Mouse (Mus musculus) intestine, embryonic 14.5 days (tissue): ENCODE measurements at regions not wholly inside any gene's neighbourhood (a gene's known extent, or its start where the extent isn't known, plus 50 kb on each side); places are given as distances from the start of the nearest gene placed in this dataset.

Experiments
- ATAC-seq: fragments of 200-750 bp; cut with Nextera tagmentation; replicated peaks from 2 replicates; pipeline ENCODE4 v1.8.0; 2017; ENCODE audit warnings: low read depth, moderate number of reproducible peaks, moderate TSS enrichment, moderate library complexity; ENCODE audit not compliant: low FRiP score, low TSS enrichment
- DNase-seq: peaks from one replicate; pipeline ENCODE4 v3.0.0-alpha.2; 2018; ENCODE audit warnings: low spot score
- H3K27ac ChIP-seq: fragments of 300-500 bp; sonication (generic); 2 replicates; pipeline ENCODE4 v1.5.1; 2014; ENCODE audit warnings: low read depth, mild to moderate bottlenecking, control low read depth
- H3K27me3 ChIP-seq: fragments of 300-500 bp; sonication (generic); replicated peaks from 2 replicates; pipeline ENCODE4 v1.6.1; 2014; ENCODE audit warnings: low read length, control low read depth; ENCODE audit not compliant: control insufficient read depth, insufficient read depth
- H3K36me3 ChIP-seq: fragments of 300-500 bp; sonication (generic); 2 replicates; pipeline ENCODE4 v1.6.1; 2014; ENCODE audit warnings: low read length, control low read depth; ENCODE audit not compliant: control insufficient read depth, insufficient read depth
- H3K4me1 ChIP-seq: fragments of 300-500 bp; sonication (generic); replicated peaks from 2 replicates; pipeline ENCODE4 v1.6.1; 2014; ENCODE audit warnings: low read length, control low read depth, mixed read lengths; ENCODE audit not compliant: control insufficient read depth, insufficient read depth
- H3K4me2 ChIP-seq: fragments of 300-500 bp; sonication (generic); 2 replicates; pipeline ENCODE4 v1.6.1; 2014; ENCODE audit warnings: low read length
- H3K4me3 ChIP-seq: fragments of 300-500 bp; sonication (generic); 2 replicates; pipeline ENCODE4 v1.5.1; 2014; ENCODE audit warnings: low read depth, low read length, control low read depth, mixed read lengths
- H3K9ac ChIP-seq: fragments of 300-500 bp; sonication (generic); 2 replicates; pipeline ENCODE4 v1.6.1; 2014; ENCODE audit warnings: mild to moderate bottlenecking, low read length
- H3K9me3 ChIP-seq: fragments of 300-500 bp; sonication (generic); 2 replicates; pipeline ENCODE4 v1.6.1; 2016; ENCODE audit warnings: low read length, control low read depth; ENCODE audit not compliant: control insufficient read depth
- WGBS: fragments of 180-500 bp; shearing (Covaris S2); extraction: QIAGEN DNeasy Blood & Tissue Kit; methylation state at CpG from one replicate; pipeline ENCODE4 v1.1.7; 2014; 5-methylcytosine and 5-hydroxymethylcytosine counted together

DNA sequence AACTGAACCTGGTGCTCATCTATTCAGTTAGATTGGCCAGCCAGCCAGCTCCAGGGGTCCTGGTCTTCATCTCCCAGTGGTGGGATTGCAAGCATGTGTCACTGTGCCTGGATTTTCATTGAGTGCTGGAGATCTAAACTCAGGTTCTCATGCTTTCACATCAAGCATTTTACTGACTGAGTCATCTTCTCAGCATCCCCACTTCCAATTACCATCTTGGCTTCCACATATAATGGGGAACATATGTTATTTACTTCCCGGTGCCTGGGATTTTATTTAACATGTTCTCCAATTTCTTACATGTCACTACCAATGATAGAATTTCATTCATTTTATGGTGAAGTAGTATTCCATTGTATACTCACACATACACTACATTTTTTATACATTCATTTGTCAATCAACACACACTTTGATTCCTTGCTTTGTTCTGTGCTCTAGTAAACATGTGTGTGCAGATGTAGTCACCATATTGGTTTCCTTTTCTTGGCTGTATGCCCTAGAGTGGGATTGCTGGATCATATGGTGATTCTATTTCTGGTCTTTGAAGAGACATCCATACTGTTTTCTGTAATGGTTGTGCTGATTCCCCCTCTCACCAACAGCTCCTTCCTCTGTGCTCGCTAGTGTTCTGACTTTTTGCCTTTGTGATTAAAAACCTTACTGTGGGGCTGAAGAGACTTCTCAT is 986.0 kb downstream of the Synb start:
- H3K4me2 ChIP-seq, result no peak overlapping the region
- no peak overlapping the region for H3K4me3 ChIP-seq
- ATAC-seq, result no peak
- no peaks in the 10 kb centered on the region for H3K27me3 ChIP-seq
- DNase-seq, result no peak
- H3K36me3 ChIP-seq, result no peaks in the 10 kb centered on the region
- no peaks in the 10 kb centered on the region for H3K9me3 ChIP-seq
- WGBS, result 86% methylated on average over 2 of the region's 2 CpGs
- no peaks in the 10 kb centered on the region for H3K4me1 ChIP-seq
- H3K27ac ChIP-seq, result no peak overlapping the region
- H3K9ac ChIP-seq, result no peak overlapping the region

DNA sequence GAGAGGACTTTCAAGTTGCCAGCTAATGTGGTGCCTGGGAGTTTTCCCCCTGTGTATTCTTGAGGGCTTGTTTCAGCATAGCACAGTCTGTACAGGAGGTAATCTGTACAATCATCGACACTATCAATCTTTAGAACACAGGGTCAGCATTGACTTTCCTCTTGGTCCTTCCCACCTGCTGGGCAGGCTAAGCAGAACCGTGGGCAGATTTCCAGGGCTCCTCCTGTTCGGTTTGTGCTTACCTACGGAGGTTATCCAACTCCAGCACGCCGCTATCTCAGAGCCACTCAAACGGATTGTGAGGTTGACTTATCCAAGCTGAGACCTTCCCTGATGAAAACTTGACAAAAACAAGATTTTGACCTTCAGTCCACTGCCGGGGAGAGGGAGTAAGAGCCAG is 988.9 kb downstream of the Synb start:
- Histone ChIP-seq H3K9ac (no peak overlapping the region), H3K4me3 (no peak overlapping the region), H3K27me3 (no peaks in the 10 kb centered on the region), H3K4me2 (no peak overlapping the region), H3K36me3 (no peaks in the 10 kb centered on the region), H3K27ac (no peak overlapping the region), H3K4me1 (no peaks in the 10 kb centered on the region), H3K9me3 (no peaks in the 10 kb centered on the region)
- ATAC-seq (no peak), DNase-seq (no peak)
- 82% methylated on average over 8 of the region's 8 CpGs for WGBS

GRCm38 (mm10) chr14:68301710-68302109 is 992.4 kb downstream of the Synb start:
- no peak for DNase-seq

GRCm38 (mm10) chr14:68285546-68285945 is 1008.6 kb downstream of the Synb start:
- ATAC-seq, result no peak
- Histone ChIP-seq H3K27me3 (no peaks in the 10 kb centered on the region), H3K4me1 (no peaks in the 10 kb centered on the region), H3K9me3 (no peaks in the 10 kb centered on the region), H3K9ac (no peak overlapping the region), H3K4me2 (no peak overlapping the region), H3K4me3 (no peak overlapping the region), H3K27ac (no peak overlapping the region), H3K36me3 (no peaks in the 10 kb centered on the region)
- no peak for DNase-seq
- WGBS, result 75% methylated on average over 3 of the region's 3 CpGs

More at GRCm38 (mm10) chr14:68301710-68302109, 992.4 kb downstream of the Synb start:
- H3K27me3 ChIP-seq, result no peaks in the 10 kb centered on the region
- no peak overlapping the region for H3K9ac ChIP-seq
- no peaks in the 10 kb centered on the region for H3K4me1 ChIP-seq
- H3K4me3 ChIP-seq, result no peak overlapping the region
- H3K27ac ChIP-seq, result no peak overlapping the region
- ATAC-seq, result no peak
- no peak overlapping the region for H3K4me2 ChIP-seq
- H3K9me3 ChIP-seq, result no peaks in the 10 kb centered on the region
- 49% methylated on average over 4 of the region's 4 CpGs for WGBS
- H3K36me3 ChIP-seq, result no peaks in the 10 kb centered on the region

GRCm38 (mm10) chr14:68261436-68261835 is 1032.7 kb downstream of the Synb start:
- Histone ChIP-seq H3K9ac (no peak overlapping the region), H3K9me3 (no peaks in the 10 kb centered on the region), H3K36me3 (no peaks in the 10 kb centered on the region), H3K27ac (no peak overlapping the region), H3K4me2 (no peak overlapping the region), H3K4me1 (no peaks in the 10 kb centered on the region), H3K4me3 (no peak overlapping the region), H3K27me3 (no peaks in the 10 kb centered on the region)
- DNase-seq, result no peak
- WGBS, result 63% methylated on average over 3 of the region's 3 CpGs
- ATAC-seq, result no peak

DNA sequence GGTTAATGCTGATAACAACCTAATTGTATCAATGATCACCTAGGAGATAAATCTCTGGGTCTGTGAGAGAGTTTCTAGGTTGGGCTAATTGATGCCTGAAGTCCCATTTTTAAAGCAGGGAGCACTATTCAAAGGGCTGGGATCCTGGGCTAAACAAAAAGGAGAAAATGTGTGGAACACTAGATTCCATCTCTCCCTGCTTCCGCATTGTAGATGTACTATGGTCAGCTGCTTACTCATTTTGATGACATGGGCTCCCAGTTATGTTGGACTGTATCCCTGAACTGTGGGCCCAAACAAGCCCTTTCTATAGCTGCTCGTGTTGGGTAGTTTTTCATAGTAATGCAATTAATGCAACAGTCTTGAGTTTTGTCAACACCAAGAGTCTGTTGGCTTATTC is 1047.1 kb downstream of the Synb start:
- H3K36me3 ChIP-seq, result no peaks in the 10 kb centered on the region

GRCm38 (mm10) chr14:68240146-68240545 is 1054.0 kb downstream of the Synb start:
- Histone ChIP-seq H3K4me2 (no peak overlapping the region), H3K27ac (no peak overlapping the region), H3K36me3 (no peaks in the 10 kb centered on the region), H3K27me3 (no peaks in the 10 kb centered on the region), H3K4me3 (no peak overlapping the region), H3K9ac (no peak overlapping the region), H3K9me3 (no peaks in the 10 kb centered on the region), H3K4me1 (no peaks in the 10 kb centered on the region)
- ATAC-seq (no peak), DNase-seq (no peak)
- WGBS, result 84% methylated on average over 7 of the region's 7 CpGs

More for the DNA sequence above, 1047.1 kb downstream of the Synb start:
- ATAC-seq (no peak), DNase-seq (no peak)
- Histone ChIP-seq H3K9me3 (no peaks in the 10 kb centered on the region), H3K4me2 (no peak overlapping the region), H3K27me3 (no peaks in the 10 kb centered on the region), H3K4me3 (no peak overlapping the region), H3K4me1 (no peaks in the 10 kb centered on the region), H3K27ac (no peak overlapping the region), H3K9ac (no peak overlapping the region)
- 82% methylated on average over 2 of the region's 2 CpGs for WGBS

DNA sequence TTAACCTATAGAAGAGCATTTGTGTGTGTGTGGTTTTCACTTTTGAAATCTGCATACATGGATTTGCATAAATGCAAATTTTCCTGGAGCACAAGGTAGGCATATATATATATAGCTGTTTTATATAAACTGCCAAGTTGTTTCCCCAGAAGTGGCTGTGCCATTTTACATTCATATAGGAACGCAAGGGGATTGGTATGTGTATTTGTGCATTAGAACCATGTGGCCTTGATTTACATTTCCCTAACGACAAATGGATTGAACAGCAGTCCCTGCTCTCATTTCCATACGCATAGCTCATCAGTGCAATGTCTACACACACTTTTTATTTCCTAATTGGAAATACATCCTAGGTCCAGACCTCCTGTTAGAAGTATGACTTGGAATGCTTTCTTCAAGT is 1069.9 kb downstream of the Synb start:
- no peak for ATAC-seq
- H3K4me3 ChIP-seq, result no peak overlapping the region
- no peak overlapping the region for H3K27ac ChIP-seq
- H3K9ac ChIP-seq, result no peak overlapping the region
- 87% methylated on average over 3 of the region's 3 CpGs for WGBS
- H3K4me2 ChIP-seq, result no peak overlapping the region
- no peaks in the 10 kb centered on the region for H3K36me3 ChIP-seq
- no peaks in the 10 kb centered on the region for H3K4me1 ChIP-seq
- DNase-seq, result no peak
- no peaks in the 10 kb centered on the region for H3K9me3 ChIP-seq
- no peaks in the 10 kb centered on the region for H3K27me3 ChIP-seq

GRCm38 (mm10) chr14:68219025-68219595 is 1075.0 kb downstream of the Synb start:
- ATAC-seq, result no peak
- Histone ChIP-seq H3K27ac (no peak overlapping the region), H3K27me3 (no peaks in the 10 kb centered on the region), H3K4me2 (no peak overlapping the region), H3K4me3 (no peak overlapping the region), H3K4me1 (no peaks in the 10 kb centered on the region), H3K9me3 (no peaks in the 10 kb centered on the region), H3K36me3 (no peaks in the 10 kb centered on the region), H3K9ac (no peak overlapping the region)
- no peak for DNase-seq
- WGBS, result 59% methylated on average over 9 of the region's 9 CpGs
